Mouse (Mus musculus) intestine, embryonic 15.5 days (tissue): ENCODE results near the gene Gkn1. TPM values are rescaled to one million over a fixed set of nuclear protein-coding genes. Genes with fewer than 3 reads are reported as not detected.

Experiments used
- ATAC-seq: fragments of 200-750 bp; cut with Nextera tagmentation; 2 replicates; pipeline ENCODE4 v1.8.0; 2017; ENCODE audit warnings: moderate TSS enrichment, moderate library complexity
- H3K27ac ChIP-seq: fragments of 300-500 bp; sonication (generic); 2 replicates; pipeline ENCODE4 v1.5.1; 2015; ENCODE audit warnings: mild to moderate bottlenecking, inconsistent platforms
- H3K27me3 ChIP-seq: fragments of 300-500 bp; sonication (generic); replicated peaks from 2 replicates; pipeline ENCODE4 v1.6.1; 2015; ENCODE audit warnings: inconsistent platforms
- H3K36me3 ChIP-seq: fragments of 300-500 bp; sonication (generic); 2 replicates; pipeline ENCODE4 v1.6.1; 2015; ENCODE audit warnings: inconsistent platforms
- H3K4me1 ChIP-seq: fragments of 300-500 bp; sonication (generic); replicated peaks from 2 replicates; pipeline ENCODE4 v1.6.1; 2015; ENCODE audit warnings: inconsistent platforms
- H3K4me2 ChIP-seq: fragments of 300-500 bp; sonication (generic); replicated peaks from 2 replicates; pipeline ENCODE4 v1.6.1; 2015; ENCODE audit warnings: mild to moderate bottlenecking, inconsistent platforms
- H3K4me3 ChIP-seq: fragments of 300-500 bp; sonication (generic); replicated peaks from 2 replicates; pipeline ENCODE4 v1.5.1; 2015; ENCODE audit warnings: inconsistent platforms
- H3K9ac ChIP-seq: fragments of 300-500 bp; sonication (generic); 2 replicates; pipeline ENCODE4 v1.6.1; 2015; ENCODE audit warnings: inconsistent platforms
- H3K9me3 ChIP-seq: fragments of 300-500 bp; sonication (generic); 2 replicates; pipeline ENCODE4 v1.6.1; 2016; ENCODE audit warnings: inconsistent platforms
- WGBS: fragments of 180-500 bp; shearing (Covaris S2); methylation state at CpG from one replicate; pipeline ENCODE4 v1.1.7; 2015; 5-methylcytosine and 5-hydroxymethylcytosine counted together
- polyA plus RNA-seq: library from polyadenylated mRNA; unstranded; fragments of >200 nt; fragmentation: Nextera tagmentation; extraction: Ambion mirVana; gene quantifications from 2 replicates; pipeline ENCODE4 v1.2.1, GENCODE M21; 2015

Gkn1 gene
- polyA plus RNA-seq, 1 experiment from 2014 or later = 0.41 TPM

DNA sequence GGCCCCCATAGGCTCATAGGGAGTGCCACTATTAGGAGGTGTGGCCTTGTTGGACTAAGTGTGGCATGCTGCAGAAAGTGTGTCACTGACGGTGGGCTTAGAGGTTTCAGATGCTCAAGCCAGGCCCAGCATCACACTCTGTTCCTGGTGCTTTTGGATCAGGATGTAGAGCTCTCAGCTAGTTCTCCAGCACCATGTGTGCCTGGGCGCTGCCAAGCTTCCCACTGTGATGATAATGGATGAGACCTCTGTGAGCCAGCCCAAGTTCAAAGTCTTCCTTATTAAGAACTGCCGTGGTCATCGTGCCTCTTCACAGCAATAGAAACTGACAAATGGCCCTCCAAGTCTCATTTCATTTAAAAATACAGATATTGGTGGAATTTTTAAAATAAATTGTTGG is 38.0 kb downstream of the Gkn1 start:
- ATAC-seq = no peak
- Histone ChIP-seq H3K27ac (no peak overlapping the region), H3K4me2 (no peak overlapping the region), H3K4me1 (no peaks in the 10 kb centered on the region), H3K36me3 (no peaks in the 10 kb centered on the region), H3K4me3 (no peak overlapping the region), H3K27me3 (no peaks in the 10 kb centered on the region), H3K9me3 (no peaks in the 10 kb centered on the region), H3K9ac (no peak overlapping the region)
- 76% methylated on average over 4 of the region's 4 CpGs for WGBS

DNA sequence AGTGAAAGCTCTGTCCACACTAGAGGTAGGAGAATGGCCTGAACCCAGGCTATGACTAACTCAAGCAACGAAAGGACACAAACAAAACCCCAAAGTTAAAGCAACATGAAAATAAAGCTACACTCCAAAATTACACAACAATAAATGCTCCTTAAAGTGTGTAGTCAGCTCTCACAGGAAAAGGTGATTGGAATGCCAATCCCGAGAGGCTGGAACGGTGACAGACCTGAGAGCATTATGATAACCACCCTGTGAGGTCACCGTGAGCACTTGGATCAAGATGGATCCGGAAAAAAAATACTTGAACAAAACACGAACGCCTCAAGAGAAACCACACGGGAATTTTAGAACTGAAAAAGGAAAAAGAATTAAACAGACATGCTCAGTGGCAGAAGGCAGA is 46.3 kb downstream of the Gkn1 start:
- H3K27me3 ChIP-seq = no peaks in the 10 kb centered on the region
- no peaks in the 10 kb centered on the region for H3K4me1 ChIP-seq
- H3K4me2 ChIP-seq = no peak overlapping the region
- no peak for ATAC-seq
- H3K9me3 ChIP-seq = no peaks in the 10 kb centered on the region
- H3K27ac ChIP-seq = no peak overlapping the region
- H3K36me3 ChIP-seq = no peaks in the 10 kb centered on the region
- WGBS = 85% methylated on average over 8 of the region's 8 CpGs
- no peak overlapping the region for H3K9ac ChIP-seq
- H3K4me3 ChIP-seq = no peak overlapping the region

DNA sequence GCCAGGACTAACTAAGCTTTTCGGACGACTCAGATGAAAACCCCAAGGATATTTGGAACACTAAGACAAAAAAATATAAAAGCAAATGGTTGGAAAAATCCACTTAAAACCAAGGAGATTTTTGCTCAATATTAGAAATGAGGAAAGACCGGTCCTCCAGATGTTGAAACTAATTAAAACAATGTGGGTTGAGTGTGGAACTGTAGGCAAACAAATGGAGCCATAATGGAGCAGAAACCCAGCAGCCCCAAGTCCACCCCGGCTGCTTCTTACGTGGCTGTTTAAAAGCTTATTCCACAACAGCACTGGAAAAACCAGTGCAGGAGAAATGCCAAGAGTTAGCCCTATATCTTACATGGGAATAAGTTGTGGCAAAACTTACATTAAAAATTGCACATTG is 48.0 kb downstream of the Gkn1 start:
- H3K4me2 ChIP-seq = no peak overlapping the region
- H3K9ac ChIP-seq = no peak overlapping the region
- H3K36me3 ChIP-seq = no peaks in the 10 kb centered on the region
- ATAC-seq = no peak
- H3K27me3 ChIP-seq = no peaks in the 10 kb centered on the region
- H3K9me3 ChIP-seq = no peaks in the 10 kb centered on the region
- H3K27ac ChIP-seq = no peak overlapping the region
- H3K4me3 ChIP-seq = no peak overlapping the region
- no peaks in the 10 kb centered on the region for H3K4me1 ChIP-seq
- WGBS = 70% methylated on average over 5 of the region's 5 CpGs

DNA sequence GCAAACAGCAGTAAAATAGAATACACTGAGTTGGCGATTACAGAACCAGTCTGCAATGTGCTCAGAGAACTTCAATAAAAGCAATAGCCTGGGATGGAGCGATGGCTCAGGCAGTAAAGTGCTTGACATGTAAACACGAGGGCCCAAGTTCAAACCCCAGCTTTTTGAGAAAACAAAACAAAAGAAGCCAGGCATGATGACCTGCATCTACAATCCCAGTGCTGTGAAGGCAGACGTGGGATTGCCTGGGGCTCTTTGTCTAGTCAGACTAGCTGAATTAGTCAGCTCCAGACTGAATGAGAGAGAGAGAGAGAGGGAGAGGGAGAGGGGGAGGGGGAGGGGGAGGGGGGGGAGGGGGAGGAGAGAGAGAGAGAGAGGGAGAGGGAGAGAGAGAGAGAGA is 48.8 kb downstream of the Gkn1 start:
- Histone ChIP-seq H3K36me3 (no peaks in the 10 kb centered on the region), H3K4me1 (no peaks in the 10 kb centered on the region), H3K27me3 (no peaks in the 10 kb centered on the region), H3K27ac (no peak overlapping the region), H3K9me3 (no peaks in the 10 kb centered on the region), H3K9ac (no peak overlapping the region), H3K4me2 (no peak overlapping the region), H3K4me3 (no peak overlapping the region)
- 49% methylated on average over 4 of the region's 4 CpGs for WGBS
- no peak for ATAC-seq

Other genes with a start within 250 kb of the Gkn1 start
- 0.21 and 0.30 TPM in 2 replicates for gene D6Ertd527e, start 246.2 kb downstream of the Gkn1 start, polyA plus RNA-seq
- gene Antxr1, start 15.1 kb downstream of the Gkn1 start, polyA plus RNA-seq = 5.9 and 6.5 TPM in 2 replicates
- gene Gkn2, start 22.4 kb upstream of the Gkn1 start, polyA plus RNA-seq = 0.21 TPM in 1 of 2 replicates, not detected in the other
- gene Gkn3, start 38.0 kb upstream of the Gkn1 start, polyA plus RNA-seq = 0.68 and 0.93 TPM in 2 replicates
- gene Bmp10, start 78.1 kb upstream of the Gkn1 start, polyA plus RNA-seq = not detected in 2 replicates
- 3.4 TPM in 2 replicates for gene Arhgap25, start 182.3 kb upstream of the Gkn1 start, polyA plus RNA-seq
- 2.6 and 2.7 TPM in 2 replicates for gene Prokr1, start 239.8 kb upstream of the Gkn1 start, polyA plus RNA-seq